Mouse (Mus musculus) gonadal fat pad, adult 2 months (tissue): Measurements from ENCODE around the gene Thap12. TPM values are rescaled to one million over a fixed set of nuclear protein-coding genes. Genes with fewer than 3 reads are reported as not detected.

Source experiments
- DNase-seq: peaks from one replicate; pipeline ENCODE4 v3.0.0-alpha.2; 2012; ENCODE audit warnings: low read depth
- polyA plus RNA-seq: library from polyadenylated mRNA; depleted of rRNA; stranded (reverse); fragments of >200 nt; gene quantifications from 2 replicates; pipeline ENCODE4 v1.2.3, GENCODE M21; 2012; rRNA removed

Thap12 gene
- polyA plus RNA-seq, 1 experiment: 16.2 TPM

- DNase-seq: no peak
Measured at GRCm38 (mm10) chr7:98756556-98756955, 53.7 kb downstream of the Thap12 start.

DNA sequence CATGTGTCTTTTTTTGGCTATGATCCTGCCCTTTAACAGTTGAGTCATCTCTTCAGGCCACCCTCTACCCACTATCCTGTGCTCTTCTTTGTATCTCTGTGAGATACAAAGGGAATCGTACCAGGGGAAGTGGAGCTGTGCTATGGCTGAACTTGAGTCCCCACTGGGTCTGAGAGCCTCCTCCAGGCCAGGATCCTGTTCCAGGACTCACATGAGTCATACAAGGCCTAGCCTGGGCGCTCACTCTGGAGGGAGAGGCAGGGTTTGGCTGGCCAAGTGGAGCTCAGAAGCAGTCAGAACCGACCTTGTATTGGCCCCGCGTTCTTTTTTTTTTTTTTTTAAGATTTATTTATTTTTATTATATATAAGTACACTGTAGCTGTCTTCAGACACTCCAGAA is 57.2 kb downstream of the Thap12 start:
- DNase-seq: no peak

- no peak for DNase-seq
Measured at GRCm38 (mm10) chr7:98763911-98764310, 61.0 kb downstream of the Thap12 start.

DNA sequence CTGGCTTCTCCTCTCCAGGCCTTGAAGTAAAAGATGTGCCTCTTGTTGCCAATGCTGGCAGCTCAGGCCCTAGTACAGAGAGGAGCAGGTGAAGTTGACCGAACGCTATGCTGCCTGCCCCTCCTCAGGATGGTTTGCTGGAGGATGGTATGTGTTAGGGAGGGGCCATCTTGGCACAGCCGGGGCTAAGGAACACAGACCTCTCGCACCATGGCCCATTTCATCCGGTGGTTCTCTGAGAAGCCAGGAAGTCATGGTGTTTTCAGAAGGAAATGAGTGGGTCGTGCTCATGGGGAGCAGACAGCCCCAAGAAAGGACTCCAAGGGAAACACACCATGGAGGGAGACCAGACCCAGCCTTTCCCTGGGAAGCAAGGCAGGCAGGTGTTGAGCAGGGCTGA is 64.4 kb downstream of the Thap12 start:
- no peak for DNase-seq

Other genes starting within 250 kb of the Thap12 start
- gene Lrrc32, start 213.8 kb upstream of the Thap12 start, polyA plus RNA-seq: 15.4 and 18.2 TPM in 2 replicates
- 13.2 and 17.3 TPM in 2 replicates for gene Emsy, start 46.3 kb upstream of the Thap12 start, polyA plus RNA-seq
- 6.5 and 6.7 TPM in 2 replicates for gene Wnt11, start 132.0 kb downstream of the Thap12 start, polyA plus RNA-seq